22 mouse cellular contexts compared by ENCODE assay signal in the genomic region with DNA sequence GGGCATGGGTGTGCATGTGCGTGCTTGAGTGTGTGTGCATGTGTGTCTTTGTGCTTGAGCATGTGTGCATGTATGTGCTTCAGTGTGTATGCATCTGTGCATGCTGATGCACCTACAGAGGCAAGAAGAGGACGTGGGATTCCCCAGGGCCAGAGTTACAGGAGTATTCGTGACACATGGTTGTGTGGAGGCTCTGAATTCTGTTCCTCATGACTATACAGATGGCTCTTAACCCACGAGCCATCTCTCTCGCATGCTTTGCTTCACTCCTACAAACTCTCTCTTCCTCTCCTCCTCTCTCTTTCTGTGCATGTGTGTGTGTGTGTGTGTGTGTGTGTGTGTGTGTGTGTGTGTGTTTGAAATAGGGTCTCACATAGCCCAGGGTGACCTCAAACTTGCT. TPM values are rescaled to one million over a fixed set of nuclear protein-coding genes. Genes with fewer than 3 reads are reported as not detected.
"Had no signal": no experiment of that assay in that cellular context is flagged by ENCODE, and none has a peak within 500 bp of the region (broad histone marks: within the 10 kb centered on the region; RNA-seq: fewer than 3 reads in every experiment).

No protein-coding gene starts in this region.

- H3K36me3 ChIP-seq: lung, embryonic 15.5 days; midbrain, embryonic 13.5 days; neural tube, embryonic 13.5 days; neural tube, embryonic 15.5 days had no signal

- H3K9ac ChIP-seq: liver, postnatal 0 days; lung, embryonic 15.5 days; midbrain, embryonic 13.5 days; neural tube, embryonic 13.5 days; neural tube, embryonic 15.5 days had no signal

- H3K27me3 ChIP-seq: lung, embryonic 15.5 days; midbrain, embryonic 13.5 days; neural tube, embryonic 13.5 days; neural tube, embryonic 15.5 days had no signal

- ATAC-seq: liver, postnatal 0 days; lung, postnatal 0 days; midbrain, embryonic 13.5 days; midbrain, embryonic 16.5 days had no signal

- H3K4me1 ChIP-seq: lung, embryonic 15.5 days had no signal

- H3K4me2 ChIP-seq: lung, embryonic 15.5 days; midbrain, embryonic 11.5 days; midbrain, embryonic 13.5 days; neural tube, embryonic 13.5 days; neural tube, embryonic 15.5 days had no signal

- H3K9me3 ChIP-seq: lung, embryonic 15.5 days; midbrain, embryonic 13.5 days; neural tube, embryonic 13.5 days; neural tube, embryonic 15.5 days had no signal

- H3K4me3 ChIP-seq: lung, embryonic 15.5 days; megakaryocyte, embryonic 14.5 days; midbrain, embryonic 13.5 days; myocyte; neural tube, embryonic 13.5 days; neural tube, embryonic 15.5 days had no signal

- DNase-seq: liver, postnatal 0 days; lung, adult 2 months; lung, postnatal 14 days; lung, postnatal 36 days; retina, postnatal 1 day; right cerebral cortex, postnatal 14 days; right cerebral cortex, postnatal 4 days; spleen, adult 18-20 months; thymus, adult 2 months; thymus, postnatal 25 days; thymus, postnatal 4 days had no signal

- H3K27ac ChIP-seq: lung, embryonic 15.5 days; macrophage; midbrain, embryonic 13.5 days; neural tube, embryonic 13.5 days; neural tube, embryonic 15.5 days had no signal

RNA-seq across cellular contexts. Expression of gene Oprd1, which starts 25.5 kb away (rescaled TPM):
- total RNA-seq: megakaryocyte progenitor cell, adult 5-6 weeks had no signal
- polyA plus RNA-seq: liver, postnatal 0 days; lung, postnatal 0 days; myocyte had no signal
